Mouse (Mus musculus): Measurements from ENCODE around the gene 6030408B16Rik.

The 6030408B16Rik gene

DNA sequence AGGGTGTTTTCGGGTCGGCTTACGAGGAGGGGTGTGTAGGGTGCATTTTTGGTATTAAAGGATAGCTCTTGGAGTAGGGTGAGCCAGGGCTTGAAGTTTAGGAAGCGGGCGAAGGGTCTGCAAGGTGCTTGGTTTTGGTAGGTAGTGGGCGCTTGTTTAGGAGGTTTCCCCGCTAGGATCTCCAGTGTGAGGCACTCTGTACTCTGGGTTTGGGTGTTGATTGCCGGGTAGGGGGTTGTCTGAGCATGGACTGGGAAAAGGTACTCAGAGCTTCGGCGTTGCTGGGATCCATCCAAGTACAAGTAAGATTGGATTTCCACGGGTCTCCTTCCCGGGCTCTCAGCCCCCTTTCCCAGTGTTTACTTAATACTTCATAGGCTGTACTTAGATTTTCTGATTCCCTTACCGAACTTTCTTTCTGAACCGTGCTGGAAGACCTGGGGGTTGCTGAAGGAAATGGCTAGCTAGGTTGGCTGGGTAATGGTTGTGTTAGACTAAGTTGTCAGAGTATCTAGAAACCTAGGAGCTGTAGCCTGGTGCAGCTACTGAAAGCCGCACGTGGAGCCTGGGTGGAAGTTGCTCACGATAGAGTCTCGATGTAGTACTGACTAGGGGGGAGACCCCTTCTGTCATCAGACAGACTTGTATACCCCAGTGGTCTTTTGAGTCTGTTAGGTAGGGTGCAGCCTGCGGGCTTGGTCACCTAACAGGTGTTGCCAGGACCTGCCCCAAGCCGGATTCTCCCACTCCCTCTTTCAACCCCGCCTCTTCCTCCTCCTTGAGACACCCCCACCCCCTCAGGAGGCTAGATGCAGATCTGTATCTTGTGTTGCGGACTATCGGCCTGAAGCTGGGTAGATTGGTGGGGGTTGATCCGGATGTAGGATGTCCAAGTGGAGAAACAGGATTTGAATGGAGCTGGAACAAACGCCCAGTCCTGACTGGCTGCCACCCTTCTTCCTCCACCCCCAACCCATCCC, 25.7 kb upstream of the 6030408B16Rik start:
- no peak for DNase-seq (ENCODE audit: low spot score)

- DNase-seq (ENCODE audit: low spot score) = no peak
Measured at GRCm38 (mm10) chr15:101270101-101270820, 22.8 kb upstream of the 6030408B16Rik start.

GRCm38 (mm10) chr15:101271107-101271506, 21.9 kb upstream of the 6030408B16Rik start:
- no peak for DNase-seq (ENCODE audit: low spot score)

DNA sequence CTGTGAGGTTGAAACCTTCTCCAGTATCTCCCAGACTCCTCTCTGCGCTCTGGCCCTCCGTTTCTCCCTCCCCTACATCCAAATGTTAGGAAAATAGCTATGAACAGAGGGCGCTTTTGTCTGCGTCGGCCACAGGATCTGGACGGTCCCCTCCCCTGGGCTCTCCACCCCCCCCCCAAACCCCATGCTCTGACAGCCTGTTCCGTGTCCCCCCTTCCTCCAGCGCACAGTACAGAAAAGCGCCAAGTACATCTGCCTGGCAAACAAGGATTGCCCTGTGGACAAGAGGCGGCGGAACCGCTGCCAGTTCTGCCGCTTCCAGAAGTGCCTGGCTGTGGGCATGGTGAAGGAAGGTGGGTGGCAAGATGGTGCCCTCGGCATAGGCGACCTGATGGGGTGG, 21.5 kb upstream of the 6030408B16Rik start:
- no peak for DNase-seq (ENCODE audit: low spot score)

- no peak for DNase-seq (ENCODE audit: low spot score)
Measured at GRCm38 (mm10) chr15:101274380-101274779, 18.6 kb upstream of the 6030408B16Rik start.

DNA sequence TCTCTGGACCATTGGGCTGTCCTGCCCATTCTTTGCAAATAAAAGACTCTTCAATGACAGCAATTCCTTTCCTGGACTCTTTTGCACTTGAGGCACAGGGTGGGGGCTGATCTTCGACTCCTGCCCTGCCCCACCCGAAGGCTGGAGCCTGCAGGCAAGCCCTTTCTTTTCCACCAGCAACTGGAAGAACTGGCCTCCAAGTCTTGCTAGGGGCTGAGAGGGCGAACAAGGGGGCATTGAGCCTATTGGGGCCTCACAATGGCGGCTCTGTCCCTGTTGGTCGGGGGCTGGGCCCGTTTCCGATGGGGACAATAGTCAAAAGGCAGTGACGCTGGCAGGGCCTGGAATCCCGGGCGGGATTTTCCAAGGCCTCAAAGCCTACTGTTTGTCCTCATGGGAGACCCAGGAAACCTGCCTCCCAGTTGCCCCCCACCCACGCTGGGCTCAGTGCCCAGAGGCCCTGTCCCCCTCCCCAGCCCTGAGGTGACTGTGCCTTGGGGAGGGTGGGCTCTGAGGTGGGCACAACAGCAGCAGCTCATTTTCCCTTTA, 15.6 kb upstream of the 6030408B16Rik start:
- peak; percentile 53 for DNase-seq (ENCODE audit: low spot score)

GRCm38 (mm10) chr15:101278589-101278988, 14.4 kb upstream of the 6030408B16Rik start:
- DNase-seq (ENCODE audit: low spot score) = no peak

- DNase-seq (ENCODE audit: low spot score) = no peak
Measured at GRCm38 (mm10) chr15:101279430-101279999, 13.5 kb upstream of the 6030408B16Rik start.

DNA sequence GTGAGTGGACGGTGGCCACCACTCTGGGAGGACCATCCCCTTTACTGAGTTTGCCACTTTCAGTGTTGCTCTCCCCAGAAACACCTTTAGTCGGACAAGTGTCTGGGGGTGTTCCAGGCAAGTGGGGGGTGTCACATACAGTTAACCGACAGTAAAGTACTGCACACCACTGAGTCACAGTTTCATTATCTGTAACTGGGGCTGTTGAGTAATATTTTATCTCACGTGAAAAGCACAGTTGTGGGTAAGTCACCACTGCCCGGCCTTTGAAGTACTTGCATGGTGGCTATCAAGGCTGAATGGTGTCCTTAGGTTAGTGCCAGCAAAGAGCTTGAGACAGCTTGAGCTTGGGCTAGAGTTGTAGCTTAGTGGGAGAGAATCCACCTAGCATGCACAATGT, 10.5 kb upstream of the 6030408B16Rik start:
- DNase-seq (ENCODE audit: low spot score) = no peak

DNA sequence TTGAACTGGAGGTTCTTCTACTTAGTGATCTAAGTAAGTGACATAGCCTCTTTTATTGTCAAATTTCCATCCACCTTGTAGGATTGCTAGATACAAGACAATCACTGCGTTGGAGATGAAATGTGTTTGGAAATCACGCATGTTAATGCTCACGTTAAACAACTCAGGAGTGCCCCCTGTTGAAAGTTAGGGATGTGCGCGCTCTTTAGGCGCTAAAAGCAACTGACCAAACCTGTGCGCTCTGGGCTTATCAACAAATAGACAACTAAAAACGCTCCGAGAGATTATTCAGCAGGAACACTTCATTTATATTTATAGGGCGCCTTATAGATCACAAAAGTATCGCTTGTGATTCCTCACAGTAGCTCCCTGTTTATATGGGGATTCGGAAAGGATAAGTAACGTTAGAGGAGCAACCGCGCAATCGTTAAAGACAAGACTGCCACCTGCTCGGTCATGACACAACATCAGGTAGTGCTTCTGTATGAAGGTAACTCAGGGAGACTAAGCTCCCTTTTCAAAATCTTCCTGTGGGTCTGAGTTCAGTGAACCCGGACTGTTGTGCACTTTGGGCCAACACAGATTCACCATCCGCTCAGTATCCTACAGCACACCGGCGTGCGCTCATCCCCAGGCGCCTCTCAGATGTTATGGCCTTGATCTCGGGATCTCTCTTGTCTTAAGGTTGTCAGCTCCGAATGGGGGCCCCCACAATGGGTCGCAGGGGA, 9.7 kb upstream of the 6030408B16Rik start:
- DNase-seq (ENCODE audit: low spot score) = peak; percentile 93

- peak; percentile 92 for DNase-seq (ENCODE audit: low spot score)
Measured at GRCm38 (mm10) chr15:101283911-101284750, 8.9 kb upstream of the 6030408B16Rik start, which contains the start of gene Atg101. Gene Atg101 (plus strand): TSS chr15:101284272.

GRCm38 (mm10) chr15:101286129-101286770, 6.8 kb upstream of the 6030408B16Rik start:
- DNase-seq (ENCODE audit: low spot score) = peak; percentile 51

GRCm38 (mm10) chr15:101287361-101287760, 5.7 kb upstream of the 6030408B16Rik start:
- DNase-seq (ENCODE audit: low spot score) = no peak

- no peak for DNase-seq (ENCODE audit: low spot score)
Measured at GRCm38 (mm10) chr15:101290354-101290753, 2.7 kb upstream of the 6030408B16Rik start.

DNA sequence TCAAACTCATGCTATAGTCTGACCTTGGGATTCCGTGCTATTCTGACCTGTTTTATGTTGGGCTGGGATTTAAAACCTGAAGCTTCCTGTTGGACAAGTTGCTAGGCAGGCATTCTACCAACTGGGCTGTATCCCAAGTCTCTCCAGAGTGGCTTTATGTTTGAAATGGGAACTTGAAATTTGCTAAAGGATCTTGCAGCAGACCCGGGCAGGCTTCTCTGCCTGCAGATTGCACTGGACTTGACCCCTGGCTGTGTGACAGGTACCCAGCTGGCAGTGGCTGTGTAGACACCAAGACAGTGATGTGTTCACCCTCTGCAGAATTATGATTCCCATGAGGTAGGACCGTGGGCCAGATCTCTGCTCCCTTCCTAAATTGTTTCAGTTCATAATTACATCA, 1.0 kb upstream of the 6030408B16Rik start:
- DNase-seq (ENCODE audit: low spot score) = no peak

DNA sequence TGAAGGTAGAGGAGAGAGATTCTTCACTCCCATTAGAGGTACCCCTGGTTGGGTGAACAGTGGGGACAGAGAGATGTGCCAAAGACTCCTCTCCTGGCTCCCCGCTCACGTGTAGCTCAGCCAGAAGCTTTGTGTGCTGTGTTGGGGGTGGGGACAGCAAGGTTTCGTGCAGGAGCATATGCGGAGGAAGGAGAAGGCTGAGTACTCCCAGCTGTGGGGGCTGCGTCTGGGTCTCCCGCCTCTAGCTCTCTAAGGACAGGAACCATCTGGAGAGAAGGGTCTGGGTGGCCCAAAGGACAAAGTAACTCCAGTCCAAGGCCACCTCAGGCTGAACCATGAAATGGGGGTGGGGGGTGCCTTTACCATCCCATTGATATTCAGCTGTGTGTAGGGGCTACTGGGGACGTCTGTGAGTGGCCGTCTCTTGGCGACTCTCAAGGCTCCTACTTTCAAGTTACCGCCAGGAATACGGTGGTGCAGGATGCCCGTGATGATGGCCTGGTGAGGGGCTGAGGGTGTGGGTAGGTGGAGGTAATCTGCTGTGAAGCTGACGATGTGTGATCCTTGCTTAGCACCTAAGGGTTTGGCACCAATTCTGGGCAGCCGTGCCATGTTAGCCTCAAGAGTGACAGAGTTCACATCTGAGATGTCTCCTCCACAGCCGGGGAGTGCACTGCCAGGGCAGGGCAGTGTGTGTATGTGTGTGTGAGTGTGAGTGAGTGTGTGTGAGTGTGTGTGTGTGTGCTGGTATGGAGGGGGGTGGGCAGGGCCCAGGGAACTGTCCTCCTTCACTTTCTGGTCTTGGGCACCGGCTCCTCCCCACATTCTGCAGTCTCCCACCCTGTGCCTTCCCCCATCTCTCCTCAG, 1.2 kb downstream of the 6030408B16Rik start:
- DNase-seq (ENCODE audit: low spot score) = no peak

DNA sequence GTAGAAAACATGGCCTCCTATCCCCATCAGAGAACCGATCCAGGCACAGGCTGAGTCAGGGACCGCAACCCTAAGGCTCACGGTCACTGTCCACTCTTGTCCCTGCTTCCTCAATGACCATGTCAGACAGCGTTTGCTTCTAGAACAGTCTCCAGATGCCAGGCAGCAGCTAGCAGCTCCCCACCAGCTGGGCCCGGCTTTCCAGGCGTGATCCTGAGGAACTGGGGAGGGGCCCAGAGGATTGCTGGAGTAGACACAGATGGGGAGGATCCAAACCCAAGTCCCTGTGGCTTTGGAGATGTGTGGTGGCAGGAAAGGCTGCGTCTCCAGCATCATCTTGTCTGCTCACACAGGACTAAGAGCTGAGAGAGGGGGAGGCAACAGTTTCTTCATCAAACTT, 2.1 kb downstream of the 6030408B16Rik start:
- DNase-seq (ENCODE audit: low spot score) = no peak

DNA sequence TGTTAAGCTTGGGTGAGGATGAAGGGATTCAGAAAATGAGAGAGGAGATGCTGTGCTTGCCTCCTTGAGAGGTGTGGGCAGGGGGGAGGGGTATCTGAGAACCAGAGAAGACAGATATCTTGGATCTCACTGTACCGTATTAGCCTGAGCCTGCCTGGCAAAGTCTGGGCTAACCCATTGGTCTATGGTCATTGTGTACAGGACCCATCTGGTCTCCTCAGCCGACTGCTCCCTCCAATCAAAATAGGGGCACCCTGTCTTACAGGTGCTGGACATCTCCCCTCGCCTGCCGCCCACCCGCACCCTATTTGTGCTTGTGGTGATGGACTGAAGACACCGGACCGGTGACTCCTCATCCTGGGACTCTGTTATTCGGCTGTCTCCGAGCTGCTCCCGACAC, 2.6 kb downstream of the 6030408B16Rik start:
- no peak for DNase-seq (ENCODE audit: low spot score)

GRCm38 (mm10) chr15:101296091-101296490, 3.1 kb downstream of the 6030408B16Rik start:
- DNase-seq (ENCODE audit: low spot score) = no peak

All from embryo, embryonic 10.5 days (tissue).